Mouse (Mus musculus): ENCODE data around the gene Itpk1.
A peak's percentile ranks its signal among the peaks of the same experiment; 100 is the strongest.

Gene Itpk1

DNA sequence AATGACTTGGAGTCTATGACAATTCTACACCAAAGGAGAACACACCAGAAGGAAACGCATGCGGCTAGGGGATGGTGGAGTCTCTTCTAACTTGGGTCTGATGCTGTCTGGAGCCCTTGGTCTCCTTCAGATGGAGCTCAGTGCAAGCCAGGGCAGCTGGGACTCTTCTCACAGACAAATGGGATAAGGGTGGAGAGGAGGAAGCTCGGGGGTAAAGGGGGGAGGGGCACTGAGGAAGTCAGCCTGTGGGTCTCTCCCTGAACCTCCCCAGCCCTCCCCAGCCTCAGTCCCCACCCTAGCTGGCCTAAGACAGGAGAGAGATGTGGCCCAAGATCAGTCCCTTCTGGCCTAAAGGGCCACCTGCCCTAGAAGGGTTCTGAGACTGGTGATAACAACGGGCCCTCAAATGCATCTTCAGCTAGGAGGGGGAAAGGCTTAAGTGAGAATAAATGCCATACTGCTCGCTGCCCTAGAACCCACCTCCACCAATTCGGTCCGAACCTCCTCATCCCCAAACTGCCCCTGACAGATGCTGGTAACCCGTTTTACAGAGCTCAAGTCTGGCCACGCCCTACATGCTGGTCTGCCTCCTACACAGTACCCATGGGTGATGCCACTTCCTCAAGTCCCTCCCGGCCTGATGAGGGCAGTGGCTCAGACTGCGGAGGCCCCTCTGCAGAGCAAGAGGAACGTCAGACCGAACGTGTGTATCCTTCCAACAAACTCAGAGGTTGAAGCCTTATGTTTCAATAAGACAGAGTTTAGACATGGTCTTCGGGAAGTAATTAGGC, 14.8 kb downstream of the Itpk1 start:
- peak in 1 of 2 experiments; percentile 36 for DNase-seq

DNA sequence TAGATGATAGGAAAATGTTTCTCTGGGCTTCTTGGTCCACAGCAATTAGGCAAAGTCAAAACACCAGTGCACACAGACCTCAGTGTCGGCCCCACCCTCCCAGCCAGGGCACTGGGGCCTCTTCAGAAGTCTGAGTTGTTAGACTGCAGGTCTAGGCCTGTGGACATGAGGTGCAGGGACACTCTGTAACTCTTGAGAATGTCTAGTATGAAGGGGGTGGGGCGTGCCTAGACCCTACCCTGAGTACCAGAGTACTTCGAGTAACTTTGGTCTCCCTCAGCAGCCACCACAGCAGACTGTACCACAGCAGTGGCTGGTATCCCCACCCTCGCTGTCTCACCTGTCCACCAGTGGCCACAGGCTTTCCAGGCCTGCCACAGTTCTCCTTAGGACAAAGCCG, 18.4 kb downstream of the Itpk1 start:
- no peak for DNase-seq

DNA sequence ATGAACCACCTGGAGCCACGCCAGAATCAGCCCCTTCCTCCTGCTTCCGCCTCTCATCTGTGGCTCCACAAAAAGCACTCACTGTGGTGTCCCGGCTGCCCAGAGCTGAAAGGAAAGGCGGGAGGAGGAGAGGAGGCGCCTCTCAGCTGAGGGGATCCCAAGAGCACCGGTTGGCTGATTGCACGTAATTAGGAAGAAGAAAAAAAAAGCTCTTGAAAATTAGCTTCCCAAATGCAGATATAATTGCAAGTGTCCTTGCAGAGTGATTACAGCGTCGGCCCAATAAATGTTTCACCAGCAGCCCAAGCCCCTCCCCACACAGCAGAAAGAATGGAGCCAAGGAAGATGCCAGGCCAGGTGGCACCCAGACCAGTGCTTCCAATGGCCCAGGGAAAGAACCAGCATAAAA, 19.2 kb downstream of the Itpk1 start:
- DNase-seq, result no peak

DNA sequence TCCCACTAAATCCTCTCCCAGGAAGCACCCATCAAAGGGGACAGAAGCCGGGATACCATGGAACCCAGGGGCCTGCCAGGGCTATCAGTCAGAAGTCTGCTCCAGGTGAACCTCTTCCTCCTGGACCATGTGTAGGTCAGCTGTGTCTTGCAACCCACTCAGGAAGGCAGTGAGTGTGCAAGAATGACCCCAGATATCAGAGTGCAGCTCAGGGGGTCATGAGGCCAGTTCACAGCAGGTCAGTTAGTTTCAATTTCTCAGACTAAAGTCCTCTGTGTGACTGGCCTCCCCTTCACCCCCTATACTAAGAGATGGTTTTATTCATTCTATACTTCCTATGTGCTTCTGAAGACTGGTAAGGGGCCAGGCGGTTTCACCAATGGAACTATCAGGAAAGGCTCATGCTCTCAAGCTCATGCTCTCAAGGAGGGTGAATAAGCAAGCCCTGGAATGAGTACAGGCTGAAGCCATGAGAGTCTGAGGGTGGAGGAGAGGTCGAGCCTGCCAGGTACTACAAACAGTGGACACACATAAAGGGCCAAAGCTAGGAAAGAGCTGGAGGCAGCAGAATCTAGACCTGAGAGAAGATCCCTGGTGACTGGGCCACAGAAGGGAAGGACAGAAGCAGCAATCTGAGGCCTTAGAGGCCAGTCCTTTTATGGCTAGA, 19.9 kb downstream of the Itpk1 start:
- no peak for DNase-seq

DNA sequence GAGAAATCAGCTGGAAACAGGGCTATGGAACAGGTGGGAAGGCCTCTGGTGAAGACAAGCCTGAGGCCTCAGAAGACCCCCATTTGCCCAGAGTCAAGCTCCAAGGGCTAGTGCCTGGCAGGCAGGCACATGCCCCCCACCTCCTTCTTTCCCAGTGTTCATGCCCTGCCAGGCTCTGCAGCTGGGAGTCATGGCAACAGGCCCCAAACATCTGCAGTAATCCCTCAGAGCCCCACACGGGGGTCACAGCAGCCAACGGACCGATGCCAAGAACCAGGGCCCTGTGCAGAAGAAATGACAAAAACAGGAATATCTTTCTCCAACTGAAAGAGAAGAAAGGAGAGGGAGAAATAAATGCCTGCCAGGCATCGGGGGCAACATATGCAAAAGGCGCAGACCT, 20.8 kb downstream of the Itpk1 start:
- DNase-seq, result no peak

DNA sequence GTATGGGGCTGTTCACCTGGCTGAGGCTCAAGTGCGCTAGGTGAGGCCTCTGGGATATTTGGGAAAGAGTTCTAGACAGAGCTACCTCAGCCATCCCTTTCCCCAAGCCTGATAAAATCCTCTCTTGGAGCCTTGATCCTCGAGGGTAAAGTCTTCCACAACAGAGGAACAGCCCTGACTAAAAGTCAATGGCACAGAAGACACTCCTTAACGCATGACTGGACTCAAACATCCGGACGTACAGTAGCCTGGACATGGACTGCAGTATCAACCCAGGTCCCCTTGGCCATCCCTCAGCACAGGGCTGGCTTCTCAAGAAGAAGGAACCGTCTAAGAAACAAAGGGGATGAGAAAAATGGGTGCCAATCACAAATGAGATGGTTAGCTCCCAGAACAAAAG, 21.3 kb downstream of the Itpk1 start:
- peak; percentile 62 to 76 for DNase-seq

DNA sequence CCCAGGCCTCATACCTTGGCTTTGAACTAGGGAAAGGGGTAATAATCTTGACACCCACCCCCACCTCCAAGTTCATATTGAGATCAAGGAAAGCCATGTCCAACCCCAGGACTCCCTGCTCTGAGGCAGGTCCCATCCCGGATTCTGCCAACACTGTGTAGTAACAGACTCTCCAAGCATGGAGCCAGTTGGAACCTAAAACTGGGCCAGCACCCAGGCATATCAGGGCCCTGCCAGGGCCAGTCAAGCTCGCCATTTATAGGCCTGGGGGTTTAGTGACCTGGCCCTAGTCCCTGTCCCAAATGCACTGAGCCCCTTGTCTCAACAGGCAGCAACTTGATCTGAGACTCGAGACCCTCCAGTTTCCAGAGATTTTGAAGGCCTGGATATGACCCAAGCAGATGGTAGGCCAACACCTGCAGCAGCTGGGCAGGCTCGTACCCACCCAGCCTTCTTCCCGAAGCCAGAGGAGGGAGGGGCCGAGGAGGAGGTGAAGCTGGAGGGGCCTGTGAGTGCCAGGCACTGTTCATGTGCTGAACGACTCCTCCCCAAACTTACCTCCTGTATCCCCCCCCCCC, 21.9 kb downstream of the Itpk1 start:
- DNase-seq, result no peak

DNA sequence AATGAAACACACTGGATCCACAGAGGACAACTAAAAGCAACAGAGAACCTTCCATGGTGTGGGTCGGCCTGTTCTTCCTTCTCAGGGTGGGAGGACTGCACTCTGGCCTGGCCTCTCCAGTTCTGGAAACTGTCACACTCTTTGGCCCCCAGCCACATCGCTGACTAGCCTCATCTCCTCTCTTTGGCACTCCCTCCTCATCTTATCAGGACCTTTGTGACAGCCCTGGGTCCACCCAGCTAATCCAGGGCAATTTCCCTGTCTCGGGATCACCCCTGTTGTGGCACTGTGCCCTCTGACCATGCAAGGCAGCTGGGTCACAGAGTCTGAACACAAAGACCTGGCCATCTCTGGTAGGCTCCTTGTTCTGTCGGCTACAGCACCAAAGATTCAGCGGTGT, 22.6 kb downstream of the Itpk1 start:
- peak in 1 of 2 experiments; percentile 62 for DNase-seq

DNA sequence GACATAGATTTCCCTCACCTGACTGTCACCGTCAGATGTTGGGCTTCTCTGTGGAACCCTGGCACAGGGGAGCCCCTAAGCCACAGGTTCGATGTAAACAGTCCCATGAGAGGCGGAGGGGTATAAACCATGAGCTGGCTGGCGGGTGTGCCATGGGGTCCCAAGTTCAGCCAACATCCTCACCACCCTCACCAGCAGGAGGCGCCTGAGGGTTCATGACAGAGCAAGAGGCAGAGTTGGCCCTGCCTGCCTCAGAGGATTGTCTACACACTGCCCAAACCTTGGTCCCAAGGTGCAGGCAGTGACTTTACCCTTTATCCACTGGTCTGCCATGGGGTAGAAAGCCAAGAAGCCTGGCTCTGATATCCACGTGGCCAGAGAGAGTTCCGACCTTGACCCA, 23.1 kb downstream of the Itpk1 start:
- DNase-seq, result peak in 1 of 2 experiments; percentile 72

DNA sequence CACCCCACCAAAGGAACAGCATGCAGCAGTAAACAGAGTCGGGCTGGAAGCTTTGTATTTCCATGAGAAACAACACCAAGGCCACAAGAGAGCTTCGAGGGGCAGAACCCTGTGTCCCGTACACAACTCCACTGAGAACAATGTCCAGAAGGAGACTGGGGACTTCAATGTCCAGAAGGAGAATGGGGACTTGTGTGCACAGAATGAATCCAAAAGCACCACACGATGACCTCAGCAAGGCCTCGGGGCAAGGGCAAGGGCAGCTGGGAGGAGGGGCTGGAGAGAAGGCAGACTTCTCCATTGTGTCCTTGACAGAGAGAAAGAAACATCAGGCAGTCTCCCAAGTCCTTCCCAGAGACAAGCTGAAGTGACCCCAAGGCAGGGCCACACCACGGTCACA, 25.9 kb downstream of the Itpk1 start:
- DNase-seq, result no peak

DNA sequence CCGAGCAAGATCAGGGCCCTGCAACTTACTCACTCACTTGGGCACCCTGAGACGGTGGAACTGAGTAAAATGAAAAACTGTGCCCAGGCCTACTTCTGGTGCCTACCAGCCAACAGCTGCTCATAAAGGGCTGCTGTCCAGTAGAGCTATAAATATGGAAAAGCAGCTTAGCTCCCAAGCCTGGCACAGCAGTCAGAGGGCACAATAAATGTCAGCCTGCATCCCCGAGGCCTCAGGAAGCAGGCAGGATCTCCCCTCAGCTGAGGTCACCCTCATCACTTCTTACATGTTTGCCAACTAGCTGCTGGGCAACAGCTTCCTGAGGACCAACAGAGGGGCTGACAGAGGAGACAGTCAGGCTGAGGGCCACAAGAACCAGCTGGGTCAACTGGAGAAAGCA, 27.6 kb downstream of the Itpk1 start:
- DNase-seq, result no peak

DNA sequence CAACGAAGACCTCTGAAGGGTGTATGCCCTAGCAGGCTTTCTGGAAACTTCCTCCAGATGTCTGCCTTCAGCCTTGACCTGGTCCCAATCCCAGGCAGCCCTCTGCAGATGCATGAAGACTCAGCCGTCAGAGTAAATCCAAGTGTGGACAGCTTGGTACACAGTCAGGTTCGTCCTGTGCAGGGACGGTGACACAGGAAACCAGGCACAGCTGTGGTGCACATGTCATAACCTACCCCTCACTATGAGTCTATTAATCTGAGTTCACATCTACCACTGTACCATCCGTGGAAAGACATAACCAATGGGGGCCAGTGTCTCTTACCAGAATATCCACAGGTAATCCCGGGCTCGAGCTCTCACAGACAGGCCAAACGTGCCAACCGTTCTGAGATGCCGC, 30.2 kb downstream of the Itpk1 start:
- no peak for DNase-seq

DNA sequence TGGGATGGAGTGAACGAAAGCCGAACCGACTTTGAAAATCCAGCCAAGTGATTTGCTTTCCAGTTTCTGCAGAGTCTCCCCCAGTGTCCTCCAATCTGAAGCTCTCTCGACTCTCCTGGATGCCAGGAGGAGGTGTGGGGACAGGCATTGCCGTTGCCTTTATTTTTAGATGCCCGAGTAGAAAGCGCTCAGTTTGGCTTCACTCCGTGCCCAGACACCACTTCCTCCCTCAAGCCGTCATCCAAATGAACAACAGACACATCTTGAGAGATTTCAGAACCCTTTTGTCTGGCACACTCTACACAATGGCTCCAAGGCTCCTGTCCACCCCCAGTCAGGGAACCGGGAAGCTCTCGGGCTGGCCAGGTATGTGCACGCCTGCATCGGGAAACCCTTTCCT, 30.6 kb downstream of the Itpk1 start:
- no peak for DNase-seq

DNA sequence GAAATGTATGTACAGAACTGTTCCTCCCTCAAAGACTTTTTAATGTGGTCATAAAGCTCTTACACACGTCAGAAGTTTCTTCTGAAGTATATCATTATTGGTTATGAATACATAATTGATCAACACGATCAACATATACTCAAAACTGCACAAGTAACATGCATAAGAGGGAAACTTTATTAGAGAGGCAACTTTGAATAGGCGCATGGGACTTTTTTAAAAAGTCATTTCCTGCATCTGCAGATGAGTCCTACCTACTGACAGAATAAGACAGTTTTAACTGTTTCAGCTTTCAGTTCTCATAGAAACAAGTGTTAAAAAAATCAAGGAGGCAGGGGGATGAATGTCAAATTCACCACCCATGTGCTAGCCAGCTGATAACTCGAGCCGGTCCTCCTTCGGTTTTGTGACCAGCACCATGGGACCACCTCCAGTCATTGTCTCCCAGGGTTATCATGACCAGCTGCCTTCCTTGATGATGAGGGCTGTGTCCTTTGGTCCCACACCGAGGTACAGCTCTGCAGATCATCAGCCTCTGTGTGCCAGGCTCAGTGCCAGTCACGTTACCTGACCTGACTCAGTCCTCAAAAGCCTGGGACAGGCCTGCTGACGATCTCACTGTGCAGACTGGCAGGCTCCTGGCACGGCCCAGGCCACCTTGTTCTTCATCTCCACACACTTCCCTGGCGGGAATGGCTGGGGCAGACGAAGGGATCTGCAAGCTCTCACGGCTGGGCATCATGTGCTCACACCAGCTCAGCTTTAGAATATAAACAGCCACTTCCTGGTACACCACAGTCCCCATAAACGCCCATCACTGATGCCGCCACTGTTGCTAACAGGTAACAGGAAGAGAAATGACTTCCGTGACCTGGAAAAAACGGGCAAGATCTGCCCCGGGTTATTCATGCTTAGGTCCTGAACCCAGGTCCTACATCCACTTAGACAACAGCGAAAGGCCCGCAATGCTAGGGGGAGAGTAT, 31.6 kb downstream of the Itpk1 start:
- DNase-seq, result peak; percentile 66 to 76

DNA sequence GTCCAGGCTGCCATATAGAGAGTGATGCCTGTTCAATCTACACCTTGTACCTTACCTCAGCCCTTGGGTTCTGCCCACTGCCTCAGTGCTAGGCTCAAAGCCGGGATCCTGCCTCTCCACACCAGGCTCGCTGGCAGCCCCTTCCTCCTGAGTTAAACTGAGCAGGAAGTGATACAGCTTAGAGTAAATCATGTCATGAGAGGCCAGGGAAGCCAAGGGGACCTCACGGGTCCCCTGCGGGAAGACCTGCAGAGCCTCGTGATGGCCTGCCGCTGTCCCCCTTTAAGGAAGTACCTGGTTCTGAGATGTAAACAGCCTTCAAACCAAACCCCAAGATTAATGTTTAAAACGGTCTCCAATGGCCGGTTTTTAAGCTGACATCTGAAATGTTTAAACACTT, 32.6 kb downstream of the Itpk1 start:
- no peak for DNase-seq

DNA sequence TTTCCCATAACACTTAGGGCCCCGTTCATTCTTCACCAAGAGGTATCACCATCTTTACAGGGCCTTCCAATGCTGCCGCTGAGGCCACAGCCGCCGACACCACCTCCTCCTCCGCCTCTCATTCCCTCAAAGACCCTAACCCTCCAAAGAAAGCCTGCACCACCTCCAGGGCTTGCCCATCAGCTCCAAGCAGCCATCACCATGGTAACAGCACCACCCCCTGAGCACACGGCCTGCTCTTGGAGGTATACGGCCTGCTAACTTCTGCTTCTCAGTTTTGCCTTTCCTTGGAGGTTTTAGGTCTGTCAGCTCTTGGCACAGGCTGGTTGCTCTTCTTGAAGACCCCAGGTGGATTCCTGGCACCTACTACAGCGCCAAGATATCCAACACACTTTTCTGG, 33.9 kb downstream of the Itpk1 start:
- DNase-seq, result no peak

DNA sequence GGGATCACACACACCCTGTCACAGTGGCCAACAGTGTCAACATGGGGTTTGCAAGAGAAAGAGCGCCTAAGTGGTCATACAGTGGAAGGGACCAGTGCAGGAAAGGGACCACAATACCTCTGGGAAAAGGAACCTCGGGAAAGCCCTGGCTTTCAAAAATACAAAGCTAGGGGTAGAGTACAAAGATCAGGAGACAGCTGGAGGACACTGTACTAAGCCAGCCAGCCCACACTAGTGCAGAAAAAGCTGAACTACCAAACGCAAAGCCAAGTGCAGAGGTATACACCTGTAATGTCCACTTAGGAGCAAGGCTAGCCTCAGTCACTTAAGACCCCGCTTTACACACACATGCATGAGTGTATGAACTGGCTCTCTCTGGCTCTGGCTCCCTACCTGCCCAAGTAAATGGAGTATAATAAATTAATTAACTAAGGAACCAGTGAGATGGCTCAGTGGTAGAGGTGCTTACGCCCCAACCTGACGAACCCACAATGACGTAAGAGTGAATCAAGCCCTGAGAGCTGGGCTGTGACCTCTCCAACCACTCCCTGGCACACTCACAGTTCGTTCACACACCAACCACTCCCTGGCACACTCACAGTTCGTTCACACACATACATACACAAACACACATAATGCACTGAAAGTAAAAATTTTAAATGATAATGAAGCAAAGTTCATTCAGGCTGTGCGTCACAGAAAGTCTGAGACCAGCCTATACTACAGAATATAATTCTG, 39.1 kb downstream of the Itpk1 start:
- DNase-seq, result no peak

DNA sequence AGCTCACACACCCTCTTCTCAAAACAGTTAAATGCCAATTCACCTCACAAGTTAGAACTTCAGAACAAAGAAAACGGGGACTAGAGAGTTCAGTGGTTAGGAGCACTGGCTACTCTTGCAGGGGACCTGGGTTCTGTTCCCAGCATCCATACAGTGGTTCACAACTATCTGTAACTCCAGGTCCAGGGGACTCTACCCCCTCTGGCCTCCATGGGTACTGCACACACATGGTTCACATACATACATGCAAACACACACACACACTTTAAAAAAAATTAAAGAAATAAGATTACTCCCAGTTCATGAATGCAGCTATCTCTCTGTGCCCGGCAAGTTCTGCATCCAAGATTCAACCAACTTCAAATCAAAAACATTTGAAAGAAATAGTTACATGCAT, 40.7 kb downstream of the Itpk1 start:
- DNase-seq, result no peak

DNA sequence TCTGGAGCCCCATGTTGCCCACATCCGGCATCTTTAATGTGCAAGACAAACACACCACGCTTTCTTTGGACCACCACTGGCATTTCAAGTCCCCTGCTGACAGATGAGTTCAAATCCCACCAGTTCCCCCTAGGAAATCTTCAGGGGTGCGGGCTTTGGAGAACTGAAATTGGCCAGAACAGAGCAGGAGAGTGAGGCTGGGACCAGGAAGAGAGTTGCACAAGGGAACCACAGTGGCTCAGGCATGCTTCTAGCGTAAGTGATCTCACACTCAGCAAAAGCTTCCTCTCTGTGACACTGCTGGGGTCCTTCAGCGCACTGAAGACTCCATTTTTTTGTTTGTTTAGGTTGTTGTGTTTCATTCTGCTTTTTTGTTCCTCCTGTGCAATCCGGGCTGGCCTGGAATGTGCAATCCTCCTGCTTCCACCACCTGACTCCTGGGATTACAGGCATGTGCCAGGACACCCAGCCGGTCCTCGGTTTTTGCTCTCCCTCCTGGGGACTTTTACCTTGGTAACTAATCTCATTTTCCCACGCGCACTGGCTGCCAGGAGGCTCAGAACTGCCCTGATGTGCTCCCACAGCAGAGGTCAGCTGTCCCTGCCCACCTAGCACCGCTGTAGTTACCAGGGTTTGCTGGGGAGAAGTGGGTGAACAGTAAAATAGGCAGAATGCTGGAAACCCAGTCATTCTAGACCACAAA, 41.2 kb downstream of the Itpk1 start:
- DNase-seq, result peak in 1 of 2 experiments; percentile 65

DNA sequence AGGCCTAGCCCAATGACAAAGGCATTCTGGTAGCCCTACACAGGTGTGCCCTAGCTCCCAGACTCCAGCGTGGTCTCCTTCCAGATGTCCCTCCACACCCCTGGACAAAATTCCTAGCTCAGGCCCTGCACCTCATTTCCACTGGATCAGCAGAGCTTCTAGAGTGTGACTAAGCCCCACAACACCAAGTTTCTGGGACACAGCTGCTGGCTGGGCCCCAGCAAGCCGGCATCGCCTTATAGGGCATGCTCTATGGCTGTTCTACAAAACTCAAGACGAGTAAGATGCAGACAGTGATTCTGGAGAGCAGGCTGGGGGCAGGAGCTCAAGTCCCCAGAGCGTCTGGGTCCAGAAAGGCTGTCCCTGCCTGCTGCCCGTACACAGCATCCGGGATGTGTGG, 43.0 kb downstream of the Itpk1 start:
- DNase-seq, result no peak

DNA sequence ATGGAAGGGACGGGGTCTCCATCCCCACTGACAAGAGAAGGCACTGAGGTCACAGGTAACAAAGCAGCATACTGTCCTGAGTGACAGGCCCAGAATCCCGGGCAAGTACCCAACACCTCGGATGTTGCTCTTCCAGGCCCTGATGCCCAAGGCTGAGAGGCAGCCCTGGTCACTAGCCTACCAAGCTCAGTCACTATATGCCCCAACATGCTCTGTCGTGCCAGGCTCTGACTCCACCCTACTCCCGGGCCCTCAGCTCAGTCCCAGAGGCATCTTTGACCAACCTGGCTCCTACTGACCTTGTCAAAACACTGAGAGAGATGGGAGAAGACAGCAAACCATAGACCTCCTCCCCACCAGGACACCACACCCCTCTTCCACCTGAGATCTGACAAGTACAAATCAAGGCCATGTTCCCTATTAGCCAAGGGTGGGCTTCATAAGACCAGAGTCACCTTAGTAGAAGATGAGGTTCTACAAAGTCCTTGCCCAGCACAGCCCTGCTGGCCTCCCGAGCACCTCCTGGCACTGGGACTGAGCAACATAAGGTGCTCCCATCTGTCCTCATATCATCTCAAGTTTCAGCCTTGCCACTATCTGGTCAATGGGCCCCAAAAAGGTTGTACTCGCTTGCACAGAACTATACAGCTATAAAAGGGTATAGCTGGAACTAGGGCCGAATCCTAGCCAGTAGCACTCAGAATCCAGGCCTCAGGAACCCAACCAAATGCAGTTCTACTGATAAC, 43.7 kb downstream of the Itpk1 start:
- DNase-seq, result no peak

All from kidney, postnatal 36 days (tissue).